Mouse (Mus musculus): Measurements from ENCODE around the gene Pdlim7. TPM values are rescaled to one million over a fixed set of nuclear protein-coding genes. Genes with fewer than 3 reads are reported as not detected.

The Pdlim7 gene
- total RNA-seq (2021) = 100 to 1,000 TPM in 1 of 2 experiments, 10 to 100 TPM in 1; 82.1 to 101 TPM

- peak; percentile 89 to 90 for DNase-seq (ENCODE audit: low spot score in 2 of 2)
- intact Hi-C loops (cut with DNase I) = loop anchor here (2.0 kb wide), 2 partner anchors 30 to 108 kb away; no protein-coding TSS in a partner anchor
Measured at GRCm38 (mm10) chr13:55513111-55513748, at the start of gene Pdlim7. Gene Pdlim7 (minus strand): TSS chr13:55513676.

DNA sequence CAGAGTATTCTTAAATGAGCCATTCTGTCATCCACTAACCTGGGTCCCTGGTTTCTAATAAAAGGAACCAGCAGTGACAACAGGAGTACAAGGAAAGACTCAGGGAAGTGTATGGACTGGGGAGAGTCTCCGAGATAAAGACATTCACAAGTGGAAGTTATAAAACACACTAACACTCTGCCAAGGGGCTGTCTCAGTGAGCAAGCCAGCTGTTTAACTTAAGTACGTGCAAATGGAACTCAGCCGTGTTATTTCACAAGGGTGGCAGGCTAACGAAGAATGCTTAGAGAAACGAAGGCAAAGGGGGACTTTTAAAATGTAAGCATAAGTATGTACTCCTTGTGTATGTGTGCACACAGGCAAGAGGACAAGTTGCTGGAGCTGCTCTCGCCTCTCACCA, 44.0 kb upstream of the Pdlim7 start:
- intact Hi-C loops (cut with DNase I) = no loop called here

DNA sequence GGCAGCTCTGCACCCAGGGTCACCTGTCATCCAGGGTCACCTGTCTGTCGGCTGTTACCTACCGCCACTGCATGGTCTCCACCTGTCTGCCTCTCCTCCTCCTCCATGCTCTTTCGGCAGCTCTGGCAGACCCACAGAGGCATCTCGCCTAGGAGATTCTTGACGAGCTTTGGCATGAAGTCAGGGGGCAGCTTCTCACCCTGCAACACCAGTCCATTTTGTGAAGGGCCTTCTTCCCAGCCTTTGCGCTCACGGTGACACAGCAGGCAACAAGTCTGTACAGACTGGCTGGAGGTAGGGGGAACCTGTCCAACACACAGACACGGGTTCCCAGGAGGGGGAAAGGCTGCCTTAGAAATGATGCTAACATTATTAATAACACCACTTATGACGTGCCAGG, 42.4 kb upstream of the Pdlim7 start:
- intact Hi-C loops (cut with DNase I) = no loop called here
- DNase-seq (ENCODE audit: low spot score in 2 of 2) = no peak

More for the DNA sequence above, 44.0 kb upstream of the Pdlim7 start:
- DNase-seq (ENCODE audit: low spot score in 2 of 2) = no peak

GRCm38 (mm10) chr13:55549061-55549460, 35.6 kb upstream of the Pdlim7 start:
- DNase-seq (ENCODE audit: low spot score in 2 of 2) = no peak
- intact Hi-C loops (cut with DNase I) = no loop called here

- intact Hi-C loops (cut with DNase I) = no loop called here
- DNase-seq (ENCODE audit: low spot score in 2 of 2) = no peak
Measured at GRCm38 (mm10) chr13:55548426-55548825, 35.0 kb upstream of the Pdlim7 start.

DNA sequence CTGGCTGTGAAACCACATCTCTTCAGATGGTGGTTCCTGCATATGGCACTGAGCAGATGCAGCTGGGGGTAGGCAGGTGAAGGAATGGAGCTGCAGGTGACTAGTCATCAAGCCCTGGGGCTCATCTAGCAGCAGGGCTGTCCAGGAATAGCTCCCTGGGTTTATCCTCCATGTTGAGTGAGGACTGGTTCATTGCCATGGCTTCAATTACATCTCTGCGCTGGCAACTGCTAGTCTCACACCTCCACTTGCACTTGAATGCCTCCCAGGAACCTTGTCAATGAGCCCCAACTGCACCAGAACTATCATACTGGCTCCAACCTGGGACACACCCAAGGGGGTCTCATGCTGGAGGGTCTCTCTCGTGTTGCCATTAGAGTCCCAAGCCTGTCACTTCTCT, 34.4 kb upstream of the Pdlim7 start:
- no peak for DNase-seq (ENCODE audit: low spot score in 2 of 2)
- intact Hi-C loops (cut with DNase I) = no loop called here

- DNase-seq (ENCODE audit: low spot score in 2 of 2) = no peak
- intact Hi-C loops (cut with DNase I) = no loop called here
Measured at GRCm38 (mm10) chr13:55544792-55545191, 31.3 kb upstream of the Pdlim7 start.

- intact Hi-C loops (cut with DNase I) = no loop called here
- DNase-seq (ENCODE audit: low spot score in 2 of 2) = no peak
Measured at GRCm38 (mm10) chr13:55543447-55543846, 30.0 kb upstream of the Pdlim7 start.

GRCm38 (mm10) chr13:55542891-55543290, 29.4 kb upstream of the Pdlim7 start:
- intact Hi-C loops (cut with DNase I) = no loop called here
- DNase-seq (ENCODE audit: low spot score in 2 of 2) = no peak

DNA sequence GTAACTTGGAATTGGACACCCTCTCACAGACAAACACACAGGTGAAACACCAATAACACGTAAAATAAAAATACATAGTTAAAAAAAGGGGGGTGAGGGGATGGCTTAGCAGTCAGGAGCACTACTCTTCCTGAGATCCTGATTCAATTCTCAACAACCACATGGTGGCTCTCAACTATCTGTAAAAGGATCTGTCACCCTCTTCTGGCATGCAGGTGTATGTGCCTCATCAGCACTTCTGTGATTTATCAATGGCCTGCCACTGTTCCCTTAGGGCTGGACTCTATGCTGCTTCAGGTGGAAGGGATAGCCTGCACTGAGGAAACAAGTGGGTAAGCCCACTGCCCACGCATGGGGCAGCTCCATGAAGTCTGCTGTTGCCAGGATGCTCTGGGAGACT, 27.5 kb upstream of the Pdlim7 start:
- no peak for DNase-seq (ENCODE audit: low spot score in 2 of 2)
- intact Hi-C loops (cut with DNase I) = no loop called here

DNA sequence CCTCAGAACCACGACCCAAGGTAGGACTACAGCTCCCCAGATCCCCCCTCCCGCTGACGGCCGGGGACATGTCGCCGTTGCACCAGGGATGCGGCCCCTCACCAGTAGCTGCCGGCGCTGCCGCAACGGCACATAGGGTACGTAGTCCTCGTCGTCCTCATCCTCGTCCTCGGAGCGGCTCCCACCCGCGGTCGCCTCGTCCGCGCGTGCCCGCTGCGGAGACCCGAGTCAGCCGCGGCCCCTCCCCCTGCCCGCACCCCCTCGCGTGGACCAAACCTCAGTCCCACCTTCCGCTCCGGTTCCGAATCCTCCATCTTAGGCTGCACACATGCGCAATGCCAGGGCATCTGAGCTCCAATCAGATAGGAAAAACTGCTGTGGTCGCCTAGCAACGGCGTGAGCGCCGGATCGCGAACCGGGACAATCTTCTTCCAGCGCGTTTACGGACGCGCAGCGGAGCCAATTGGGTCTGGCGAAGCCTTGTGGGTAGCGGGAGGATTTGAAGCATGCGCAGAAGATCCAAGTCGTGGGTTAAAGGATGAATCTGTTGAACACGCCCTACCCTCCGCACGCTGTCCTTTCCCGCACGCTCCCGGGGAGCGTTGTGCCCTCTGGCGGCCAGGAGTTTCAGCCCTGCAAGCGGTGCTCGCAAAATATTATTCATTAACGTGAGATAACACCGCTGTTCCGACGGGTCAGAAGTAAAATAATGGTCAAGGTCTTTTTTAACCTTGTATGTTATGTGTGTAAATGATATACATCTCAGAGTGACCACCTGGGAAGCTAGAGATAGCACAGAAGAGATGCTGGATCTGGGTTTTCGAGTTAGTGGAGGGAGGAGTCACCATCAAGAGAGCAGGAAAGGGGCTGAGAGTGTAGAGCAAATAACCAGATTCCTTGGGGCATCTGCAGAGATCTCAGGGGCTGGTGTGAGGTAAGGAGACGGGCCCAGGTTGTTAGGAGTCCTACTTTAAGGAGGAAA, 23.0 kb upstream of the Pdlim7 start, which contains the start of gene Ddx41:
Gene Ddx41 (minus strand): TSS at position 465 of the 982 bp plus-strand sequence.
- intact Hi-C loops (cut with DNase I) = loop anchor here (5.0 kb wide), 1 partner anchor 114 kb away; no protein-coding TSS in a partner anchor

DNA sequence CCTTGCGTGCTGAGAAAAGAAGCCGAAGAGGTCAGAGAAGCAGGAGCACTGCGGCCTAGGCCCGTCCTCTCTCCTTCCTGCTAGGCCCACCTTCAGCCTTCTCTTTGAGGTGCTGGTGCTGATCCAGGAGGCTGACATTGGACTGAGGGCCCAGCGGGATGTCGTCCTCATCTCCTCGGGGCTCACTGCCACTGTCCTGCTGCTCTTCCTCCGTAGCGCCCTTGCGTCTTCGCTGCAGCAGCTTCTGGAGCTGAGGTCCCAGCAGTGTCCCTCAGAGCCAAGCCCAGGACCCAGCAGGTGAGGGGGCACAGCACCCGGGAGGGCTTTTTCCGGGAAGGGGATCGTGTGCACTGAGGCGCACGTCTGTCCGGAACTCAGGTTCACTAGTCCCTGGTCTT, 22.3 kb upstream of the Pdlim7 start:
- DNase-seq (ENCODE audit: low spot score in 2 of 2) = no peak
- intact Hi-C loops (cut with DNase I) = loop anchor here (5.0 kb wide), 1 partner anchor 113 kb away; no protein-coding TSS in a partner anchor

More for the DNA sequence above, 23.0 kb upstream of the Pdlim7 start, which contains the start of gene Ddx41:
- peak; percentile 100 for DNase-seq (ENCODE audit: low spot score in 2 of 2)

- intact Hi-C loops (cut with DNase I) = loop anchor here (5.0 kb wide), 1 partner anchor 113 kb away; no protein-coding TSS in a partner anchor
- DNase-seq (ENCODE audit: low spot score in 2 of 2) = no peak
Measured at GRCm38 (mm10) chr13:55535191-55535590, 21.7 kb upstream of the Pdlim7 start.

DNA sequence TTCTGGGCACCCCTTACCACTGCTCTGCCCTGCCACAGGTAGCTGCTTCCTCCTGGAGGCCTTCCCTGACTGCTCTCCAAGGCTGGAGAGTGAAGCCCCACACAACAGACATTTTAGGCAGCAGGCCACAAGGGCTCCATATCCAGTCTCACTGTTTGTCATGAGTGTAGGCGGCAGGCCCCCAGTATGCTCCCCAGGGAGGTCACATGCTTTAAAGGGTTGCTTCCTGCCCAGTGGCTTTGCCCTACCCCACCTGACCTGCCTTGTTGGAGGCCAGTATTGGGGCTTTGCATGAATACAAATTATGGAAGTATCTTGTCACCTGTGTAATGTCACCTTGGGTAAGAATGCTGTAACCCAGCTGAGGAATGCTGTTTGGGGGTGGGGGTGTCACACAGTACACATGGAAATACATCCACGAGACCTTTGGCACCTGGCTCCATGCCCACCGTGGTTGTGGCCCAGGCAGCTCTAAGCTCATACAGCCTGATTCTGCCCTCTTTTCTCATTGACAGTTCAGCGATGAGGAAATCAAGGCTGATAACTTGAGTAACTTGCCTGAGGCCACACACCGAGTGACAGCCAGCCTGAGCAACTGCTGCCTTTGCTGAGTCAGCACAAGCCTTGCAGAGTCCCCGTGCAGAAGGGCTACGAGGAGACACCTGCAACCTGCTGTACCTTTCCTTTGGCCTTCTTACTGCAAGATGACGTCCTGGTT, 15.9 kb upstream of the Pdlim7 start, which contains the start of gene Dok3:
Gene Dok3 (minus strand): TSS at position 99 of the 718 bp plus-strand sequence.
- no peak for DNase-seq (ENCODE audit: low spot score in 2 of 2)
- intact Hi-C loops (cut with DNase I) = no loop called here

- DNase-seq (ENCODE audit: low spot score in 2 of 2) = no peak
- intact Hi-C loops (cut with DNase I) = no loop called here
Measured at GRCm38 (mm10) chr13:55527834-55528772, 14.6 kb upstream of the Pdlim7 start.

GRCm38 (mm10) chr13:55527212-55527611, 13.7 kb upstream of the Pdlim7 start:
- no peak for DNase-seq (ENCODE audit: low spot score in 2 of 2)
- intact Hi-C loops (cut with DNase I) = no loop called here

DNA sequence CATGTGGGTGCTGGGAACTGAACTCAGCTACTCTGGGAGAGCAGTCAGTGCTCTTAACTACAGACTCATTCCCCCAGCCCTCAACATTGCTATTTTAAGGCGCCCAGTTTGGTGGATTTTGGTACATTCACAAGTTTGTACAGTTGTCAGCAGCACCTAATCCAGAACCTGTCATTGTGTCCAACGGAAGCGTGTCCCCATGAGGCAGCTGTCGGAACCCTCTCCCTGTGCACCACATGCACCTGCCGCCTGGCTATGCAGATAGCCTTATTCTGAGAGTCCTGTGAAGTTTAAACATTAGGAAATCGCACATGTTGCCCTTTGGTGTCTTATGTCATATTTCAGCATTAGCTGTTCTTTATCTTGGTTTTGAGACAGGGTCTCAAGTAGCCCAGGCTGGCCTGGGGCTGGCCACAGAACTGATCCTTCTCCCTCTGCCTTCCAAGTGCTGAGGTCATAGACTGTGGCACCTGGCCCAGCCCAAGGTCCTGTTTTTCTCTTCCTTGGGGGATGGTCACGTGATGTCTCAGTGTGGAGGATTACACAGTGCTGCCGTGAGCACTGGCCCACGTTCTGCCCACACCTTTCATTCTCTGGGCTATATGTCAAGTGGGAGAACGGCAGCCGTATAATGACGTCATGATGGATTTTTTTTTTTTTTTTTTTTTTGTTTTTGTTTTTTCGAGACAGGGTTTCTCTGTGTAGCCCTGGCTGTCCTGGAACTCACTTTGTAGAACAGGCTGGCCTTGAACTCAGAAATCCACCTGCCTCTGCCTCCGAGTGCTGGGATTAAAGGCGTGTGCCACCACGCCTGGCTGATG, 12.5 kb upstream of the Pdlim7 start:
- intact Hi-C loops (cut with DNase I) = no loop called here
- DNase-seq (ENCODE audit: low spot score in 2 of 2) = no peak

Data from left cerebral cortex, postnatal 36 days (tissue).